Mouse (Mus musculus) forebrain, embryonic 14.5 days (tissue): ENCODE data around the gene Elf2. TPM values are rescaled to one million over a fixed set of nuclear protein-coding genes. Genes with fewer than 3 reads are reported as not detected.
"Not testable (repeated sequence)": the region's sequence is repeated elsewhere in the genome, so short reads cannot be mapped to it uniquely, and the experiment has no call there.

ENCODE experiments used
- ATAC-seq: fragments of 200-750 bp; cut with Nextera tagmentation; 2 replicates; pipeline ENCODE4 v1.8.0; 2017; ENCODE audit warnings: mild to moderate bottlenecking, moderate library complexity
- DNase-seq: peaks from one replicate; pipeline ENCODE4 v3.0.0-alpha.2; 2015; ENCODE audit warnings: low spot score
- H3K27ac ChIP-seq: fragments of 300-500 bp; sonication (generic); 2 replicates; pipeline ENCODE4 v1.5.1; 2014; ENCODE audit warnings: low read depth, mild to moderate bottlenecking, control low read depth, low read length, moderate library complexity
- H3K27me3 ChIP-seq: fragments of 300-500 bp; sonication (generic); replicated peaks from 2 replicates; pipeline ENCODE4 v1.6.1; 2014; ENCODE audit warnings: low read length, control low read depth, mixed read lengths; ENCODE audit not compliant: control insufficient read depth, insufficient read depth
- H3K36me3 ChIP-seq: fragments of 300-500 bp; sonication (generic); 2 replicates; pipeline ENCODE4 v1.6.1; 2014; ENCODE audit warnings: low read length, control low read depth; ENCODE audit not compliant: control insufficient read depth, insufficient read depth
- H3K4me1 ChIP-seq: fragments of 300-500 bp; sonication (generic); 2 replicates; pipeline ENCODE4 v1.6.1; 2014; ENCODE audit warnings: antibody characterized with exemption, low read length, control low read depth; ENCODE audit not compliant: control insufficient read depth, insufficient read depth
- H3K4me2 ChIP-seq: fragments of 300-500 bp; sonication (generic); 2 replicates; pipeline ENCODE4 v1.6.1; 2014; ENCODE audit warnings: mild to moderate bottlenecking, control low read depth, low read length
- H3K4me3 ChIP-seq: fragments of 300-500 bp; sonication (generic); 2 replicates; pipeline ENCODE4 v1.5.1; 2014; ENCODE audit warnings: low read depth, low read length, control low read depth
- H3K9ac ChIP-seq: fragments of 300-500 bp; sonication (generic); 2 replicates; pipeline ENCODE4 v1.6.1; 2014; ENCODE audit warnings: mild to moderate bottlenecking, low read length, control low read depth, moderate library complexity
- H3K9me3 ChIP-seq: fragments of 300-500 bp; sonication (generic); replicated peaks from 2 replicates; pipeline ENCODE4 v1.6.1; 2016; ENCODE audit warnings: low read length, control low read depth, mixed read lengths; ENCODE audit not compliant: control insufficient read depth
- WGBS: fragments of 180-500 bp; shearing (Covaris S2); extraction: QIAGEN DNeasy Blood & Tissue Kit; methylation state at CpG from one replicate; pipeline ENCODE4 v1.1.7; 2014; 5-methylcytosine and 5-hydroxymethylcytosine counted together
- polyA plus RNA-seq: library from polyadenylated mRNA; unstranded; fragments of >200 nt; fragmentation: Nextera tagmentation; extraction: Ambion mirVana; gene quantifications from 2 replicates; pipeline ENCODE4 v1.2.1, GENCODE M21; 2014

The Elf2 gene
- polyA plus RNA-seq, 1 experiment from 2014 or later: 49.9 TPM

DNA sequence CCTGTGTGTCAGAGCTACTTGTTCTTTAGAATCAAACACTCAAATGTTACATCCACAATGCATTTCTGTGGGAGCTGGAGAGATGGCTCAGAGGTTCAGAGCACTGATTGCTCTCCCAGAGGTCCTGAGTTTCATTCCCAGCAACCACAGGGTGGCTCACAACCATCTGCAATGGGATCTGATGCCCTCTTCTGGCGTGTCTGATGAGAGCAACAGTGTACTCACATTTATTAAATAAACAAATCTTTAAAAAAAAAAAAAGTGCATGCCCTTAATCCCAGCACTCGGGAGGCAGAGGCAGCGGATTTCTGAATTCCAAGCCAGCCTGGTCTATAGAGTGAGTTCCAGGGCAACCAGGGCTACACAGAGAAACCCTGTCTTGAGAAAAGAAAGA is 13.6 kb upstream of the Elf2 start:
- H3K27ac ChIP-seq: no peak overlapping the region
- no peak overlapping the region for H3K4me3 ChIP-seq
- no peaks in the 10 kb centered on the region for H3K36me3 ChIP-seq
- H3K4me1 ChIP-seq: no peaks in the 10 kb centered on the region
- 73% methylated on average over 3 of the region's 3 CpGs for WGBS
- 0 out of 2 replicates have a peak, but pooled peaks cover 8% of the 10 kb centered on the region for H3K27me3 ChIP-seq
- H3K4me2 ChIP-seq: no peak overlapping the region
- H3K9ac ChIP-seq: no peak overlapping the region
- ATAC-seq (no peak), DNase-seq (no peak)
- H3K9me3 ChIP-seq: no peaks in the 10 kb centered on the region

DNA sequence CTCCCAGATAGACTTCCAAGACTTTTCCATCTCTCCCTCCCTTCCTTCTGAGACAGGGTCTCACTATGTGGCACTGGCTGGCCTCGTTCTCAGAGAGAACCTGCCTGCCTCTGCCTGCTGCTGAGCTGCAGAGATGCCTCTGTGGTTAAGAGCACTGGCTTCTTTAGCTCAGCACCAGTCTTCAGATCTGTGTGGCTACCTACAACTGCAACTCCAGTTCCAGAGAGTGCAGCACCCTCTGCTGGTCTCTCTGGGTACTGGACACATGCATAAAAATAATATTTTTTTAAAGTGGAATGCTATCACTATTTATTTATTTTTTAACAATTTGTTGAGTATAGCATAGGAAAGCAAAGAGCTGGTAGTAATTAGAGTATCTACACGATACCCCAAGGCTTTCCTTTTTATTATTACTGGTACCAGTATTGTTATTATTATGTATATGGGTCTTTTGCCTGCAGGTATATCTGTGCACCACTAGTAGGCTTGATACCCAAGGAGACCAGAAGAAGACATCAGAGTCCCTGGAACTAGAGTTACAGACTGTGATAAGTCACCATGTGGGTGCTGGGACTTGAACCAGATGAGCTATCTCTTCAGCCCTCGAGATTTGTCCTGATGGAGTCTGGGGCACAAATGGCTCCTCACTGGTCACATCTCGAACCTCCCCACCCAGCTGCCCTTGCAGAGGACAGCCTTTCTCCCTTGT is 13.0 kb upstream of the Elf2 start:
- H3K27ac ChIP-seq: no peak overlapping the region
- H3K4me1 ChIP-seq: no peaks in the 10 kb centered on the region
- WGBS: 79% methylated on average over 4 of the region's 4 CpGs
- H3K4me2 ChIP-seq: no peak overlapping the region
- no peaks in the 10 kb centered on the region for H3K9me3 ChIP-seq
- H3K4me3 ChIP-seq: no peak overlapping the region
- 0 out of 2 replicates have a peak, but pooled peaks have one; percentile 51 for ATAC-seq
- no peak overlapping the region for H3K9ac ChIP-seq
- H3K27me3 ChIP-seq: 0 out of 2 replicates have a peak, but pooled peaks cover 8% of the 10 kb centered on the region
- no peaks in the 10 kb centered on the region for H3K36me3 ChIP-seq
- peak; percentile 47 for DNase-seq

DNA sequence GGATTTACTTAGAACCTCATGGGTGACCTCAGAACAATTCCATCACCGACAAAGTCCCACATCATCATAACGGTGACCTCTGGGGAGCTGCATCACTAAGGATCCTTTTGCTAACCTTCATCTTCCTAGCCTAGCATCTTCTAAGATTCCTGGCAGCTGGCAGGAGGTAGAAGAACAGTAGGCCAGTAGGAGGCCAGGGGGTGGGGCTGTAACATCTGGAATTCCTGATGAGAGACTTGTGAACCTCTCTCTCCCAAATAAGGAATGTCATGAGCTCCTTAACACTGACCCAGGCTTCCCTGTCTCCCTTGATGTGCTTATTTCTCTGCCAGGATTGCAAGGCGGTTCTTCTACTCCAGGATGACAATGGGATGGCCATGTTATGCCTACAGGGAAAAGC is 10.3 kb upstream of the Elf2 start:
- Histone ChIP-seq H3K4me3 (no peak overlapping the region), H3K9me3 (no peaks in the 10 kb centered on the region), H3K4me1 (no peaks in the 10 kb centered on the region), H3K36me3 (no peaks in the 10 kb centered on the region), H3K27ac (no peak overlapping the region), H3K9ac (no peak overlapping the region), H3K27me3 (no peaks in the 10 kb centered on the region), H3K4me2 (no peak overlapping the region)
- DNase-seq: no peak
- WGBS: 36% methylated on average over 3 of the region's 3 CpGs
- no peak for ATAC-seq

DNA sequence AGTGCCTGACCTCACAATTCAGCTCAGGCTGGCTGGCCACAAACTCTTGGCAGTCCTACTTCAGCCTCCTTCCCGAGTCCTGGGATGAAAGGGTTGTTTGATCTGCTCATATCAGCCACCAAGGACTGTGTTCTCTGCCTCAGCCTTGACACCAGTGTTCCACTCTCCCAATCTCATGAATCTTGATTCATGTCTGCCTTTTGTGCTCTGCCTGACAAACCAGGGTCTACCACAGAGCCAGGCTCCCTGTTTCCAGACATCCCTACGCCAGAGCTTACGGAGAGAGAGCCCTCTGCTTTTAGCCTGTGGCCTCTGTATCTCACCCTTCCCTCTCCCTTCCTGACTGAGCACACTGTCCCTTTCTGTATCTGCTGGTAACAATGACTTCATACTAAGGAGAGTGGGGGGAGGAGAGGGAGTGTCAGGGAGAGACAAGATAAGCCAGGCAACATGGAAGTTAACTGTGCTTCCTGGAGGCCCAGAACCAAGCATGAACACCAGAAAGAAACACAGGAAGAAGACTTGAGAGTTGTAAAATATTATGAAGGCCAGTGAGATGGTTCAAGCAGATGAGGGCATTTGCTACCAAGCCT is 8.3 kb upstream of the Elf2 start:
- no peaks in the 10 kb centered on the region for H3K27me3 ChIP-seq
- H3K36me3 ChIP-seq: no peaks in the 10 kb centered on the region
- H3K4me1 ChIP-seq: no peaks in the 10 kb centered on the region
- no peak overlapping the region for H3K27ac ChIP-seq
- DNase-seq: no peak
- no peak overlapping the region for H3K4me3 ChIP-seq
- no peak for ATAC-seq
- H3K9me3 ChIP-seq: no peaks in the 10 kb centered on the region
- WGBS: 57% methylated on average over 3 of the region's 3 CpGs
- H3K9ac ChIP-seq: no peak overlapping the region
- H3K4me2 ChIP-seq: no peak overlapping the region

DNA sequence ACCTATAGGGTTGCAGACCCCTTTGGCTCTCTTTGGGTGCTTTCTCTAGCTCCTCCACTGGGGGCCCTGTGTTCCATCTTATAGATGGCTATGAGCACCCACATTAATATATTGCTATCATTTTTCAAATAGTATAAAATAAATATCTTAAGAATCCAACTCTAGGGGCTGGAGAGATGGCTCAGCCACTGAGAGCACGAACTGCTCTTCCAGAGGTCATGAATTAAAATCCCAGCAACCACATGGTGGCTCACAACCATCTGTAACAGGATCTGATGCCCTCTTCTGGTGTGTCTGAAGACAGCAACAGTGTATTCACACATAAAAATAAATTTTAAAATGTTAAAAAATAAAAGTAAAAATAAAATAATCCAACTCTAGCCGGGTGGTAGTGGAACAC is 4.6 kb upstream of the Elf2 start:
- 98% methylated on average over 2 of the region's 2 CpGs for WGBS
- H3K4me3 ChIP-seq, H3K36me3 ChIP-seq, H3K27me3 ChIP-seq, H3K4me2 ChIP-seq, H3K9me3 ChIP-seq, H3K27ac ChIP-seq, H3K9ac ChIP-seq, DNase-seq, H3K4me1 ChIP-seq, ATAC-seq: not testable (repeated sequence)

DNA sequence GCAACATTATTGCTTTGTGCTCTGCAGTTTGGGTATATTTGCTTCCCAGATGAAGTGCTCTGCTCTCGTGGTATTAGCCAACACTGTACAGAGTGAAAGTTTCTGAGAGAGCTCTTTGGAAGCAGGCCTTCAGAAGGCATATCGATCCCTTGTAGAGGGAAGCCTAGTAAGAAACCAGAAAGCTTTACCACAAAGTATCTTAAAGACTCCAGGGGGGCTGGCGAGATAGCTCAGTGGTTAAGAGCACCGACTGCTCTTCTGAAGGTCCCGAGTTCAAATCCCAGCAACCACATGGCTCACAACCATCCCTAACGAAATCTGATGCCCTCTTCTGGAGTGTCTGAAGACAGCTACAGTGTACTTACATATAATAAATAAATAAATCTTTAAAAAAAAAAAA is 3.7 kb upstream of the Elf2 start:
- H3K4me3 ChIP-seq, ATAC-seq, H3K27me3 ChIP-seq, H3K4me1 ChIP-seq, H3K9me3 ChIP-seq, H3K27ac ChIP-seq, DNase-seq, H3K9ac ChIP-seq, H3K4me2 ChIP-seq, H3K36me3 ChIP-seq: not testable (repeated sequence)
- 90% methylated on average over 6 of the region's 6 CpGs for WGBS

DNA sequence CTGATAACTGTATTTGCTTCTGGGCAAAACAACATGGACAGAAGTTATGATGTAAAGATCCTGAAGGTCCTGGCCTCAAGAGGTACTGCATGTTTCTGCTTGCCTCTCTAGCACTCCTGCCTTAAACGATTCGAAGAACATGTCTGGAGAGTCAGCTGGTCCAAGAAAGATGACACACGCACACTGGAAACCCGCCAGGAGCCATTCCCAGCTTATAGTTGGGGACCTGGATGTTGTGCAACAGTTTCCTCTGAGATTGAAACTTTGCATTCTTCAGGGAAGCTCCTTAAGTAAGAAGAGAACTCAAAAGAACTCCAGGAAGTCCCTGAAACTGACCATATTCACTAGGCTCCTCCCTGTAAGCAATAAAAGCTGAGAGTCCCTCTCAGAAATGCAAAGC is 2.8 kb upstream of the Elf2 start:
- DNase-seq (no peak), ATAC-seq (no peak)
- Histone ChIP-seq H3K9me3 (no peaks in the 10 kb centered on the region), H3K9ac (no peak overlapping the region), H3K27ac (no peak overlapping the region), H3K4me3 (no peak overlapping the region), H3K4me1 (peaks cover 3% of the 10 kb centered on the region; the same call in 1 of the 2 replicates), H3K36me3 (no peaks in the 10 kb centered on the region), H3K27me3 (no peaks in the 10 kb centered on the region), H3K4me2 (no peak overlapping the region)
- WGBS: 88% methylated on average over 4 of the region's 4 CpGs

DNA sequence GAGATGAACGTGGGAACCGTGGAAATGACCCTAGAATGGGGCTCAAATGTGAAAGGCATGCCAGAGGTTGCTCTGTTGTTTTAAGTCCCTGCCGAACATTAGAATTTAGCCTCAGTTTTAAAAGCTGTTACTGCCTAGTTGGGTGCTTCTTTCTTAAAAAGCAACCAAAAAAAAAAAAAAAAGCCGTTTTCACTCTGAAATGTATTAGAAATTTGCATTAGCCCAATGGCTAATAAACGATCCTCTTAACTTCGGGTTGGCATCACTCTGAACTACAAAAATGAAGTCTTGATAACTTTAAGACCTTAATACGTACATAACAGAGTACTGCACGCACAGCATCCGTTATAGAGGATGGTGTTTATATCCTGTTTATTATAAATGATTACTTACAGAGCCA is 1.7 kb upstream of the Elf2 start:
- peaks cover 5% of the 10 kb centered on the region; the same call in 1 of the 2 replicates for H3K4me1 ChIP-seq
- H3K9me3 ChIP-seq: no peaks in the 10 kb centered on the region
- peak overlapping the region; percentile 82 for H3K4me2 ChIP-seq
- H3K9ac ChIP-seq: peak overlapping the region; percentile 95
- no peaks in the 10 kb centered on the region for H3K27me3 ChIP-seq
- H3K4me3 ChIP-seq: peak overlapping the region; percentile 95
- H3K27ac ChIP-seq: peak overlapping the region; percentile 100
- DNase-seq (peak; percentile 15), ATAC-seq (no peak)
- H3K36me3 ChIP-seq: no peaks in the 10 kb centered on the region
- 7% methylated on average over 9 of the region's 9 CpGs for WGBS
